Mouse (Mus musculus) erythroblast, embryonic 14.5 days (primary cell): ENCODE measurements around the gene Gm37240.

Source experiments
- GATA1 ChIP-seq: IDR thresholded peaks from 2 replicates; pipeline ENCODE4 v1.6.1; 2012; ENCODE audit warnings: low read length, inconsistent platforms, mixed read lengths
- TAL1 ChIP-seq: IDR thresholded peaks from 3 replicates; pipeline ENCODE4 v1.6.1; 2012; ENCODE audit warnings: low read length, inconsistent platforms, mixed read lengths

- TF ChIP-seq GATA1 (no peak), TAL1 (no peak)
These were observed 206.2 kb downstream of the Gm37240 start for GRCm38 (mm10) chr3:85681136-85681535.
